Mouse (Mus musculus) MEL (cell line): Measurements from ENCODE around the gene Ifna5.
A peak's percentile ranks its signal among the peaks of the same experiment; 100 is the strongest.

Source experiments
- CHD1 ChIP-seq: IDR thresholded peaks from 2 replicates; pipeline ENCODE4 v1.6.1; 2012; ENCODE audit warnings: low read depth, mild to moderate bottlenecking, inconsistent platforms, low read length, improper control_type of control experiment
- CHD2 ChIP-seq: IDR thresholded peaks from 2 replicates; pipeline ENCODE4 v1.6.1; 2011; ENCODE audit warnings: low read length, improper control_type of control experiment
- CTCF ChIP-seq, 3 experiments: IDR thresholded peaks in 2 of 3; conservative IDR thresholded peaks in 1 of 3; 2 replicates each; pipeline ENCODE4 v1.5.1; 2011 to 2012; ENCODE audit warnings: low read length in 3 of 3, low read depth in 2 of 3, mild to moderate bottlenecking in 2 of 3, improper control_type of control experiment in 1 of 3, inconsistent platforms in 1 of 3, mixed read lengths in 1 of 3, moderate library complexity in 1 of 3; ENCODE audit not compliant: control insufficient read depth in 1 of 3, insufficient read depth in 1 of 3, poor library complexity in 1 of 3, severe bottlenecking in 1 of 3
- E2F4 ChIP-seq: IDR thresholded peaks from 2 replicates; pipeline ENCODE4 v1.6.1; 2011; ENCODE audit warnings: low read depth, low read length, improper control_type of control experiment, borderline replicate concordance
- MAX ChIP-seq: IDR thresholded peaks from 2 replicates; pipeline ENCODE4 v1.6.1; 2011; ENCODE audit warnings: low read length, improper control_type of control experiment
- POLR2A ChIP-seq, 2 experiments: IDR thresholded peaks; 2 replicates each; pipeline ENCODE4 v1.6.1; 2011 to 2012; ENCODE audit warnings: low read length in 2 of 2, mild to moderate bottlenecking in 2 of 2, control low read depth in 1 of 2, improper control_type of control experiment in 1 of 2, low read depth in 1 of 2, moderate library complexity in 1 of 2; ENCODE audit not compliant: control insufficient read depth in 1 of 2, insufficient read depth in 1 of 2, poor library complexity in 1 of 2
- POLR2AphosphoS2 ChIP-seq: IDR thresholded peaks from 2 replicates; pipeline ENCODE4 v1.6.1; 2011; ENCODE audit warnings: low read length, improper control_type of control experiment
- SIN3A ChIP-seq: IDR thresholded peaks from 2 replicates; pipeline ENCODE4 v1.6.1; 2012; ENCODE audit warnings: low read length, improper control_type of control experiment, inconsistent platforms
- ZC3H11A ChIP-seq: IDR thresholded peaks from 2 replicates; pipeline ENCODE4 v1.6.1; 2012; ENCODE audit warnings: low read depth, mild to moderate bottlenecking, inconsistent platforms, low read length, improper control_type of control experiment

GRCm38 (mm10) chr4:88865011-88865569, 29.8 kb downstream of the Ifna5 start:
- TF ChIP-seq CTCF (IDR thresholded peaks at IDR 0.05 in 2 of 3, conservative IDR thresholded peaks at IDR 0.05 in 1 of 3; ENCODE audit: control insufficient read depth in 1 of 3, insufficient read depth in 1 of 3, low read depth in 2 of 3, low read length in 3 of 3, poor library complexity in 1 of 3, severe bottlenecking in 1 of 3) (no peak), CHD2 (no peak), SIN3A (peak; percentile 9; the same call in 1 of the 2 replicates), POLR2AphosphoS2 (no peak), ZC3H11A (no peak), POLR2A (IDR thresholded peaks at IDR 0.05; ENCODE audit: control insufficient read depth in 1 of 2, insufficient read depth in 1 of 2, low read depth in 1 of 2, low read length in 2 of 2, poor library complexity in 1 of 2) (no peak), E2F4 (no peak), MAX (peak; percentile 29; the same call in 1 of the 2 replicates), CHD1 (no peak; the same call in 1 of the 2 replicates)
